Mouse (Mus musculus) testis, adult 2 months (tissue): ENCODE results near the gene Pla2g2e.

Experiments
- CTCF ChIP-seq: fragments of 200-500 bp; IDR thresholded peaks from 2 replicates; pipeline ENCODE4 v1.5.1; 2012; ENCODE audit warnings: low read depth, mild to moderate bottlenecking, inconsistent platforms, low read length, moderate library complexity; ENCODE audit not compliant: control insufficient read depth, insufficient read depth, insufficient replicate concordance
- POLR2A ChIP-seq: fragments of 200-500 bp; IDR thresholded peaks from 2 replicates; pipeline ENCODE4 v1.6.1; 2012; ENCODE audit warnings: low read depth, mild to moderate bottlenecking, inconsistent platforms, low read length, moderate library complexity; ENCODE audit not compliant: control insufficient read depth

GRCm38 (mm10) chr4:138913141-138913787, 35.5 kb downstream of the Pla2g2e start:
- TF ChIP-seq CTCF (no peak), POLR2A (no peak)
